Mouse (Mus musculus): ENCODE results near the gene 3110040M04Rik. TPM values are rescaled to one million over a fixed set of nuclear protein-coding genes. Genes with fewer than 3 reads are reported as not detected.
"Not testable (repeated sequence)": the region's sequence is repeated elsewhere in the genome, so short reads cannot be mapped to it uniquely, and the experiment has no call there.

Gene 3110040M04Rik
- total RNA-seq, 1 experiment: 0.62 TPM

GRCm38 (mm10) chr1:151188469-151188868 is 15.5 kb upstream of the 3110040M04Rik start:
- Histone ChIP-seq H3K9ac (ENCODE audit: insufficient read depth, low read depth, low read length, poor library complexity, severe bottlenecking) (no peak overlapping the region), H3K27ac (ENCODE audit: insufficient read depth, low read depth, low read length, poor library complexity, severe bottlenecking) (no peak overlapping the region), H3K9me3 (ENCODE audit: control insufficient read depth, insufficient read depth, low read depth, low read length) (no peaks in the 10 kb centered on the region), H3K4me1 (ENCODE audit: control insufficient read depth in 2 of 2, insufficient read depth in 2 of 2, low read length in 2 of 2, poor library complexity in 1 of 2) (no peaks in the 10 kb centered on the region), H3K36me3 (ENCODE audit: control insufficient read depth, insufficient read depth, low read length, poor library complexity, severe bottlenecking) (no peaks in the 10 kb centered on the region), H3K4me3 (ENCODE audit: insufficient read depth in 1 of 2, low read depth in 1 of 2, low read length in 2 of 2, poor library complexity in 1 of 2, severe bottlenecking in 1 of 2) (no peak overlapping the region)
- in situ Hi-C loops (cut with MboI; ENCODE audit: low sequenced_read_pairs in 2 of 2, unreplicated experiment in 2 of 2): no loop called here
- TF ChIP-seq ZC3H11A (IDR thresholded peaks at IDR 0.05; ENCODE audit: borderline replicate concordance, low read depth, low read length): no peak
- DNase-seq (ENCODE audit: low read depth, low spot score): no peak

DNA sequence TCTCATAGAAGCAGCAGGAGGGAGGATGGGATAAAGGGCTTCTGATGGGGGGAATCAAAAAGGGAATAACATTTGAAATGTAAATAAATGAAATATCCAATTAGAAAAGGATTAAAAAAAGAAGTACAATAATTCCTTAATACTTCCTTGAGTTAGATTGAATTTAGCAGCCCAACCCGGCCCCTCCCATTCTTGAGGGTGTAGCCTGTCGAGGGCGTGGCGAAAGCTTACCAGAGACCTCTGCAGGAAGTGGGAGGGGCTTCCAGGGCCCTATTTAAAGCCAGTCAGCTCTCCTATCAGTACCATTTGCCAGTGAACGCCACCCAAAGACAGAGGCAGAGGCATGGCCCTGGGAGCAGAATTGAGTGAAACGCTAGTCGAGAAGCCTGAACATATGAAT is 11.8 kb upstream of the 3110040M04Rik start, which contains the start of gene Gm8947:
TSS of gene Gm8947 (plus strand) at position 302 of the 400 bp plus-strand sequence.
- H3K4me1 ChIP-seq (ENCODE audit: control insufficient read depth in 2 of 2, insufficient read depth in 2 of 2, low read length in 2 of 2, poor library complexity in 1 of 2); H3K9ac ChIP-seq (ENCODE audit: insufficient read depth, low read depth, low read length, poor library complexity, severe bottlenecking); H3K36me3 ChIP-seq (ENCODE audit: control insufficient read depth, insufficient read depth, low read length, poor library complexity, severe bottlenecking); in situ Hi-C loops (cut with MboI; ENCODE audit: low sequenced_read_pairs in 2 of 2, unreplicated experiment in 2 of 2); H3K4me3 ChIP-seq (ENCODE audit: insufficient read depth in 1 of 2, low read depth in 1 of 2, low read length in 2 of 2, poor library complexity in 1 of 2, severe bottlenecking in 1 of 2); DNase-seq (ENCODE audit: low read depth, low spot score); H3K9me3 ChIP-seq (ENCODE audit: control insufficient read depth, insufficient read depth, low read depth, low read length); H3K27ac ChIP-seq (ENCODE audit: insufficient read depth, low read depth, low read length, poor library complexity, severe bottlenecking): not testable (repeated sequence)

DNA sequence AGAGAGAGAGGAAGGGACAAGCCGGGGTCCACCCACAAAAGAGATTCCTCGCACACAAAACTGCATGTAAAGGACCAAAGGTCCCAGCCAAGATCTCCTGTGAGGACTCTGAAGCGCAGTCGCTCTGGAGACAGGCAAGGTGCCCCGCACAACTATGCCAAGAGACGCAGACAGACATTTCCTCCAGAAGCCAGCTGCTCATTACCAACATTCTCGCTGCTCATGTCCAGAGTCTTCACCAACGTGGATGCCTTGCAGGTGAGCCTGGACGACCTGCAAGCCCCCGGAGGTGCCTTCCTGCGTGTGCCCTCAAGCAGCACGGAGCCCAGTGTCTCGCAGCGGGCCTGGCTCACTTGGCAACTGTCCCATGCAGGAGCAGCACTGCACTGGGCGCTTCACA is 11.2 kb upstream of the 3110040M04Rik start:
- H3K27ac ChIP-seq (ENCODE audit: insufficient read depth, low read depth, low read length, poor library complexity, severe bottlenecking); H3K4me1 ChIP-seq (ENCODE audit: control insufficient read depth in 2 of 2, insufficient read depth in 2 of 2, low read length in 2 of 2, poor library complexity in 1 of 2); DNase-seq (ENCODE audit: low read depth, low spot score); H3K9me3 ChIP-seq (ENCODE audit: control insufficient read depth, insufficient read depth, low read depth, low read length); H3K36me3 ChIP-seq (ENCODE audit: control insufficient read depth, insufficient read depth, low read length, poor library complexity, severe bottlenecking); H3K4me3 ChIP-seq (ENCODE audit: insufficient read depth in 1 of 2, low read depth in 1 of 2, low read length in 2 of 2, poor library complexity in 1 of 2, severe bottlenecking in 1 of 2); in situ Hi-C loops (cut with MboI; ENCODE audit: low sequenced_read_pairs in 2 of 2, unreplicated experiment in 2 of 2); H3K9ac ChIP-seq (ENCODE audit: insufficient read depth, low read depth, low read length, poor library complexity, severe bottlenecking): not testable (repeated sequence)

DNA sequence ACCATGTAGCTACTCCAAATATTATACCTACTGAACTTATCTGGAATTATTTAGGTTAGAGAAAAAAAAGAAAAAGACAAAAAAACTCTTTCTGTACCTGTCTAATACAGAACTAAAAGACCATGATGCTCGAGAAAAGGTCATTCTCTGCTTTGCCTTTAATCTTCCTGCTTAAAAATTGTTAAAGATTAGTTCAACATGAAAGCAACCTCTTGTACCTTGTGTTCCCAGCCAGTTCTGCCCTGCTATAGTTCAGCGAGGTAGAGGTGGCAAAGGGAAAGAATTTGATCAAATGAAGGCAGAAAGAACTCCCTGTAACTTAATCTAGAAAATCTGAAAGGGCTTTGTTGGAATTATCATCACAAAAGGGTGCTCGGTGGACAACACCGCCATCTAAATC is 7.9 kb upstream of the 3110040M04Rik start:
- H3K9me3 ChIP-seq (ENCODE audit: control insufficient read depth, insufficient read depth, low read depth, low read length); H3K4me3 ChIP-seq (ENCODE audit: insufficient read depth in 1 of 2, low read depth in 1 of 2, low read length in 2 of 2, poor library complexity in 1 of 2, severe bottlenecking in 1 of 2); H3K36me3 ChIP-seq (ENCODE audit: control insufficient read depth, insufficient read depth, low read length, poor library complexity, severe bottlenecking); H3K27ac ChIP-seq (ENCODE audit: insufficient read depth, low read depth, low read length, poor library complexity, severe bottlenecking); DNase-seq (ENCODE audit: low read depth, low spot score); H3K4me1 ChIP-seq (ENCODE audit: control insufficient read depth in 2 of 2, insufficient read depth in 2 of 2, low read length in 2 of 2, poor library complexity in 1 of 2); in situ Hi-C loops (cut with MboI; ENCODE audit: low sequenced_read_pairs in 2 of 2, unreplicated experiment in 2 of 2); H3K9ac ChIP-seq (ENCODE audit: insufficient read depth, low read depth, low read length, poor library complexity, severe bottlenecking): not testable (repeated sequence)

DNA sequence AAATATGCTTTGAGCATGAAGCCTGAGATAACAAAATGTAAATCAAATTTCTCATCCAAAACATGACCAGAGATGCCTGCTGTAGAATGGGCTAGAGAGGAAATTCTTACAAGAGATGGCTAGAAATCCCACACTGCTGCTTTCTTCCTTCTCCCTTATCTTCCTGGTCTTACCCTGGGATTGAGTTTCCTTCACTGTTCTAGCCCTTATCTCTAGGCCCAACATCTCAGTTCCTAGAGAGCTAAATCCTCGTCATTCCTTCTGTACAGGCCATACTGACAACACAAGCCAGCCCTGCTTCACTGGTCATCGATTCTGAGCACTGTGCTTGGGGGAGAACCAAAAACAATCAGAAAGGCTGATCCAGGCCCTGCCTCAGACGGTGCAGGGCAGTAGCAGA is 7.2 kb upstream of the 3110040M04Rik start:
- in situ Hi-C loops (cut with MboI; ENCODE audit: low sequenced_read_pairs in 2 of 2, unreplicated experiment in 2 of 2); H3K36me3 ChIP-seq (ENCODE audit: control insufficient read depth, insufficient read depth, low read length, poor library complexity, severe bottlenecking); H3K9me3 ChIP-seq (ENCODE audit: control insufficient read depth, insufficient read depth, low read depth, low read length); H3K9ac ChIP-seq (ENCODE audit: insufficient read depth, low read depth, low read length, poor library complexity, severe bottlenecking); DNase-seq (ENCODE audit: low read depth, low spot score); H3K4me3 ChIP-seq (ENCODE audit: insufficient read depth in 1 of 2, low read depth in 1 of 2, low read length in 2 of 2, poor library complexity in 1 of 2, severe bottlenecking in 1 of 2); H3K27ac ChIP-seq (ENCODE audit: insufficient read depth, low read depth, low read length, poor library complexity, severe bottlenecking); H3K4me1 ChIP-seq (ENCODE audit: control insufficient read depth in 2 of 2, insufficient read depth in 2 of 2, low read length in 2 of 2, poor library complexity in 1 of 2): not testable (repeated sequence)

DNA sequence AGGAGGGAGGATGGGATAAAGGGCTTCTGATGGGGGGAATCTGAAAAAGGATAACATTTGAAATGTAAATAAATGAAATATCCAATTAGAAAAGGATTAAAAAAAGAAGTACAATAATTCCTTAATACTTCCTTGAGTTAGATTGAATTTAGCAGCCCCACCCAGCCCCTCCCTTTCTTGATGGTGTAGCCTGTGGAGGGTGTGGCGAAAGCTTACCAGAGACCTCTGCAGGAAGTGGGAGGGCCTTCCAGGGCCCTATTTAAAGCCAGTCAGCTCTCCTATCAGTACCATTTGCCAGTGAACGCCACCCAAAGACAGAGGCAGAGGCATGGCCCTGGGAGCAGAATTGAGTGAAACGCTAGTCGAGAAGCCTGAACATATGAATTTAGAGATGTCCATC is 5.8 kb upstream of the 3110040M04Rik start, which contains the start of gene Gm47995:
TSS of gene Gm47995 (plus strand) at position 329 of the 400 bp plus-strand sequence.
- H3K36me3 ChIP-seq (ENCODE audit: control insufficient read depth, insufficient read depth, low read length, poor library complexity, severe bottlenecking); H3K27ac ChIP-seq (ENCODE audit: insufficient read depth, low read depth, low read length, poor library complexity, severe bottlenecking); in situ Hi-C loops (cut with MboI; ENCODE audit: low sequenced_read_pairs in 2 of 2, unreplicated experiment in 2 of 2); H3K4me1 ChIP-seq (ENCODE audit: control insufficient read depth in 2 of 2, insufficient read depth in 2 of 2, low read length in 2 of 2, poor library complexity in 1 of 2); H3K9ac ChIP-seq (ENCODE audit: insufficient read depth, low read depth, low read length, poor library complexity, severe bottlenecking); DNase-seq (ENCODE audit: low read depth, low spot score); H3K9me3 ChIP-seq (ENCODE audit: control insufficient read depth, insufficient read depth, low read depth, low read length); H3K4me3 ChIP-seq (ENCODE audit: insufficient read depth in 1 of 2, low read depth in 1 of 2, low read length in 2 of 2, poor library complexity in 1 of 2, severe bottlenecking in 1 of 2): not testable (repeated sequence)

GRCm38 (mm10) chr1:151200620-151201019 is 3.3 kb upstream of the 3110040M04Rik start:
- H3K27ac ChIP-seq (ENCODE audit: insufficient read depth, low read depth, low read length, poor library complexity, severe bottlenecking); H3K9me3 ChIP-seq (ENCODE audit: control insufficient read depth, insufficient read depth, low read depth, low read length); H3K4me1 ChIP-seq (ENCODE audit: control insufficient read depth in 2 of 2, insufficient read depth in 2 of 2, low read length in 2 of 2, poor library complexity in 1 of 2); DNase-seq (ENCODE audit: low read depth, low spot score); H3K4me3 ChIP-seq (ENCODE audit: insufficient read depth in 1 of 2, low read depth in 1 of 2, low read length in 2 of 2, poor library complexity in 1 of 2, severe bottlenecking in 1 of 2); in situ Hi-C loops (cut with MboI; ENCODE audit: low sequenced_read_pairs in 2 of 2, unreplicated experiment in 2 of 2); H3K9ac ChIP-seq (ENCODE audit: insufficient read depth, low read depth, low read length, poor library complexity, severe bottlenecking); H3K36me3 ChIP-seq (ENCODE audit: control insufficient read depth, insufficient read depth, low read length, poor library complexity, severe bottlenecking): not testable (repeated sequence)

GRCm38 (mm10) chr1:151202771-151203170 is 1.1 kb upstream of the 3110040M04Rik start:
- in situ Hi-C loops (cut with MboI; ENCODE audit: low sequenced_read_pairs in 2 of 2, unreplicated experiment in 2 of 2); H3K27ac ChIP-seq (ENCODE audit: insufficient read depth, low read depth, low read length, poor library complexity, severe bottlenecking); H3K4me3 ChIP-seq (ENCODE audit: insufficient read depth in 1 of 2, low read depth in 1 of 2, low read length in 2 of 2, poor library complexity in 1 of 2, severe bottlenecking in 1 of 2): not testable (repeated sequence)

More at GRCm38 (mm10) chr1:151202771-151203170, 1.1 kb upstream of the 3110040M04Rik start:
- not testable (repeated sequence) for DNase-seq (ENCODE audit: low read depth, low spot score); H3K9ac ChIP-seq (ENCODE audit: insufficient read depth, low read depth, low read length, poor library complexity, severe bottlenecking); H3K9me3 ChIP-seq (ENCODE audit: control insufficient read depth, insufficient read depth, low read depth, low read length); H3K4me1 ChIP-seq (ENCODE audit: control insufficient read depth in 2 of 2, insufficient read depth in 2 of 2, low read length in 2 of 2, poor library complexity in 1 of 2); H3K36me3 ChIP-seq (ENCODE audit: control insufficient read depth, insufficient read depth, low read length, poor library complexity, severe bottlenecking)

Data from ES-E14 (cell line).